Mouse (Mus musculus): ENCODE measurements around the gene Agap1.

GRCm38 (mm10) chr1:89884335-89884734 lies 429.7 kb downstream of the Agap1 start:
- no peak for TF ChIP-seq CTCF (IDR thresholded peaks at IDR 0.05)
- no peak for TF ChIP-seq EP300 (IDR thresholded peaks at IDR 0.05)
